Mouse (Mus musculus): ENCODE results near the gene Olfr844. TPM values are rescaled to one million over a fixed set of nuclear protein-coding genes. Genes with fewer than 3 reads are reported as not detected.

Olfr844 gene
- polyA plus RNA-seq (2015; fragmentation: Nextera tagmentation; extraction: Ambion mirVana), result not detected in 2 replicates

- H3K4me1 ChIP-seq, result no peaks in the 10 kb centered on the region
Measured at GRCm38 (mm10) chr9:19316047-19316446, at the start of gene Olfr844. Gene Olfr844 (plus strand): TSS chr9:19316347.

GRCm38 (mm10) chr9:19336157-19336556, 20.0 kb downstream of the Olfr844 start, which contains the start of gene Olfr845:
Gene Olfr845 (plus strand): TSS chr9:19336457.
- Histone ChIP-seq H3K4me2 (no peak within 1 kb of the TSS), H3K36me3 (no peaks in the 10 kb centered on the region), H3K4me1 (no peaks in the 10 kb centered on the region), H3K27me3 (replicated peaks) (no peaks in the 10 kb centered on the region), H3K4me3 (replicated peaks) (no peak within 1 kb of the TSS), H3K27ac (no peak within 1 kb of the TSS), H3K9me3 (no peaks in the 10 kb centered on the region), H3K9ac (no peak within 1 kb of the TSS)
- no peak for ATAC-seq (ENCODE audit: insufficient read depth, low FRiP score, low read depth)
- WGBS, result 66% methylated on average over 1 of the region's 1 CpGs

More at GRCm38 (mm10) chr9:19316047-19316446, at the start of gene Olfr844:
- Histone ChIP-seq H3K4me3 (replicated peaks) (no peak within 1 kb of the TSS), H3K9me3 (no peaks in the 10 kb centered on the region), H3K4me2 (no peak within 1 kb of the TSS), H3K9ac (no peak within 1 kb of the TSS), H3K36me3 (no peaks in the 10 kb centered on the region), H3K27me3 (replicated peaks) (no peaks in the 10 kb centered on the region), H3K27ac (no peak within 1 kb of the TSS)
- no peak for ATAC-seq (ENCODE audit: insufficient read depth, low FRiP score, low read depth)

GRCm38 (mm10) chr9:19363905-19364304, 47.8 kb downstream of the Olfr844 start, which contains the start of gene Olfr846:
Gene Olfr846 (minus strand): TSS chr9:19364005.
- no peaks in the 10 kb centered on the region for H3K4me1 ChIP-seq
- no peaks in the 10 kb centered on the region for H3K9me3 ChIP-seq
- H3K4me3 ChIP-seq (replicated peaks), result no peak within 1 kb of the TSS
- H3K36me3 ChIP-seq, result no peaks in the 10 kb centered on the region
- WGBS, result 53% methylated on average over 1 of the region's 1 CpGs
- H3K4me2 ChIP-seq, result no peak within 1 kb of the TSS
- ATAC-seq (ENCODE audit: insufficient read depth, low FRiP score, low read depth), result no peak
- no peak within 1 kb of the TSS for H3K9ac ChIP-seq
- H3K27ac ChIP-seq, result no peak within 1 kb of the TSS
- H3K27me3 ChIP-seq (replicated peaks), result no peaks in the 10 kb centered on the region

Other genes starting within 250 kb of the Olfr844 start
- gene Olfr836, start 196.0 kb upstream of the Olfr844 start, polyA plus RNA-seq (2015; fragmentation: Nextera tagmentation; extraction: Ambion mirVana), result not detected in 2 replicates
- gene Olfr837, start 180.0 kb upstream of the Olfr844 start, polyA plus RNA-seq (2015; fragmentation: Nextera tagmentation; extraction: Ambion mirVana), result not detected in 2 replicates
- not detected in 2 replicates for gene Olfr839-ps1, start 139.0 kb upstream of the Olfr844 start, polyA plus RNA-seq (2015; fragmentation: Nextera tagmentation; extraction: Ambion mirVana)
- gene Olfr843, start 64.4 kb upstream of the Olfr844 start, polyA plus RNA-seq (2015; fragmentation: Nextera tagmentation; extraction: Ambion mirVana), result not detected in 2 replicates
- gene Olfr845, start 20.1 kb downstream of the Olfr844 start, polyA plus RNA-seq (2015; fragmentation: Nextera tagmentation; extraction: Ambion mirVana), result not detected in 2 replicates
- gene Olfr846, start 47.7 kb downstream of the Olfr844 start, polyA plus RNA-seq (2015; fragmentation: Nextera tagmentation; extraction: Ambion mirVana), result not detected in 2 replicates
- gene Olfr847, start 62.3 kb downstream of the Olfr844 start, polyA plus RNA-seq (2015; fragmentation: Nextera tagmentation; extraction: Ambion mirVana), result not detected in 2 replicates
- not detected in 2 replicates for gene Olfr849, start 123.9 kb downstream of the Olfr844 start, polyA plus RNA-seq (2015; fragmentation: Nextera tagmentation; extraction: Ambion mirVana)
- not detected in 2 replicates for gene Olfr850, start 161.9 kb downstream of the Olfr844 start, polyA plus RNA-seq (2015; fragmentation: Nextera tagmentation; extraction: Ambion mirVana)
- gene Olfr851, start 176.9 kb downstream of the Olfr844 start, polyA plus RNA-seq (2015; fragmentation: Nextera tagmentation; extraction: Ambion mirVana), result not detected in 2 replicates
- not detected in 2 replicates for gene Olfr853, start 224.7 kb downstream of the Olfr844 start, polyA plus RNA-seq (2015; fragmentation: Nextera tagmentation; extraction: Ambion mirVana)

Measured in stomach, embryonic 15.5 days (tissue).